Mouse (Mus musculus) heart, embryonic 10.5 days (tissue): Measurements from ENCODE around the gene Tpd52l1. TPM values are rescaled to one million over a fixed set of nuclear protein-coding genes. Genes with fewer than 3 reads are reported as not detected.
A peak's percentile ranks its signal among the peaks of the same experiment; 100 is the strongest.

Experiments
- DNase-seq: peaks from one replicate; pipeline ENCODE4 v3.0.0-alpha.2; 2017; ENCODE audit warnings: low spot score
- H3K27ac ChIP-seq: fragments of 300-500 bp; sonication (generic); 2 replicates; pipeline ENCODE4 v1.5.1; 2016; ENCODE audit warnings: mild to moderate bottlenecking
- H3K27me3 ChIP-seq: fragments of 300-500 bp; sonication (generic); 2 replicates; pipeline ENCODE4 v1.6.1; 2016; ENCODE audit warnings: mild to moderate bottlenecking; ENCODE audit not compliant: poor library complexity, insufficient read depth, severe bottlenecking
- H3K36me3 ChIP-seq: fragments of 300-500 bp; sonication (generic); 2 replicates; pipeline ENCODE4 v1.6.1; 2016; ENCODE audit warnings: mild to moderate bottlenecking, moderate library complexity
- H3K4me1 ChIP-seq: fragments of 300-500 bp; sonication (generic); 2 replicates; pipeline ENCODE4 v1.6.1; 2016; ENCODE audit warnings: mild to moderate bottlenecking
- H3K4me3 ChIP-seq: fragments of 300-500 bp; sonication (generic); 2 replicates; pipeline ENCODE4 v1.5.1; 2016; ENCODE audit warnings: mild to moderate bottlenecking, moderate library complexity
- H3K9me3 ChIP-seq: fragments of 300-500 bp; sonication (generic); 2 replicates; pipeline ENCODE4 v1.6.1; 2016; ENCODE audit warnings: mild to moderate bottlenecking, moderate library complexity
- WGBS: fragments of 180-500 bp; shearing (Covaris S2); methylation state at CpG from one replicate; pipeline ENCODE4 v1.1.7; 2016; 5-methylcytosine and 5-hydroxymethylcytosine counted together
- polyA plus RNA-seq: library from polyadenylated mRNA; unstranded; fragments of >200 nt; fragmentation: Nextera tagmentation; extraction: Ambion mirVana; gene quantifications from 2 replicates; pipeline ENCODE4 v1.2.1, GENCODE M21; 2016

Gene Tpd52l1
- polyA plus RNA-seq, 1 experiment from 2014 or later, result 24.7 TPM

DNA sequence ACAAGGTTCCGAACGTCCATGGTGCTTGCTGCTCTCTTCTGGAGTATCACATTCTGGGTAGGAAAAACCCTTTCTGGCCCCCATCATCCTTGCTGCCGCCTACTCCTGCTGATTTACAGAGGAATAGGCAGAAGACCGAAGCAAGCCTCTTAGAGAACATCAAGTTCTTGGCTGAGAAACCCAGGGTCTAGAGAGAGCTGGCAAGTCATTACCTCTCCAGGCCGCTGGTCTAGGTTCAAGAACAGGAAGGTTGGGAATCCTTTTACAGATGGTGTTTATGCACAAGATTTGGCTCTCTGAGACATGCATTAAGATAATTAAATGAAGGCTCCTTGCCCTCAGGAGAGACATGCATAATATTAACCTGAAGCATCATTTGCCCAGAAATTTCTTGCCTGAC is 127.3 kb downstream of the Tpd52l1 start:
- Histone ChIP-seq H3K9me3 (no peaks in the 10 kb centered on the region), H3K36me3 (peaks cover 45% of the 10 kb centered on the region), H3K4me1 (peaks cover 6% of the 10 kb centered on the region; the same call in 1 of the 2 replicates), H3K27me3 (no peaks in the 10 kb centered on the region), H3K27ac (no peak overlapping the region), H3K4me3 (no peak overlapping the region)
- 85% methylated on average over 5 of the region's 5 CpGs for WGBS
- no peak for DNase-seq

GRCm38 (mm10) chr10:31312865-31313848 is 132.6 kb downstream of the Tpd52l1 start, which contains the start of gene Hddc2:
Gene Hddc2 (plus strand): TSS chr10:31313383.
- no peaks in the 10 kb centered on the region for H3K27me3 ChIP-seq
- peaks cover 21% of the 10 kb centered on the region for H3K36me3 ChIP-seq
- peaks cover 6% of the 10 kb centered on the region; the same call in 1 of the 2 replicates for H3K4me1 ChIP-seq
- H3K27ac ChIP-seq, result peak within 1 kb of the TSS; percentile 97
- H3K9me3 ChIP-seq, result no peaks in the 10 kb centered on the region
- peak within 1 kb of the TSS; percentile 86 for H3K4me3 ChIP-seq
- WGBS, result 4% methylated on average over 44 of the region's 44 CpGs
- DNase-seq, result peak; percentile 94

GRCm38 (mm10) chr10:31307024-31307598 is 138.6 kb downstream of the Tpd52l1 start:
- H3K4me3 ChIP-seq, result no peak overlapping the region
- H3K4me1 ChIP-seq, result no peaks in the 10 kb centered on the region
- no peaks in the 10 kb centered on the region for H3K36me3 ChIP-seq
- H3K27ac ChIP-seq, result no peak overlapping the region
- no peaks in the 10 kb centered on the region for H3K27me3 ChIP-seq
- no peak for DNase-seq
- H3K9me3 ChIP-seq, result no peaks in the 10 kb centered on the region
- WGBS, result 25% methylated on average over 1 of the region's 1 CpGs

DNA sequence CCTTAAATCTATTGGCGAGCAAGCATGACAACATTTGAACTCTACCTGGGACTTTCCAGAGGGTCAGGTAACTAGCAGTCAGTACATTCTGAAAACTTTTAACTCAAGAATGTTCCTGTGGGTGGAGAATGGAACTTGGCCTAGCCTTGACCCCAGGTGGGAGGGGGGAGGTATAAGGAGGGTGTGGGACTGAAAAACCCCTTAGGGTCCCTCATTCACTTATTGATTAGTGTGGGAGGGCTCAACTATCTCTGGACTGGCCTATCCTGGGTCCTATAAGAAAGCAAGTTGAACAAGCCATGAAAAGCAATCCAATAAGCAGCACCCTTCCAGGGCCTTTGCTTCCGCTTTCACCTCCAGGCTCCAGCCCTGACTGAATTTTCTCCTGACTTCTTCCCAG is 142.3 kb downstream of the Tpd52l1 start:
- 92% methylated on average over 2 of the region's 2 CpGs for WGBS
- Histone ChIP-seq H3K4me1 (no peaks in the 10 kb centered on the region), H3K36me3 (no peaks in the 10 kb centered on the region), H3K27me3 (no peaks in the 10 kb centered on the region), H3K9me3 (no peaks in the 10 kb centered on the region), H3K27ac (no peak overlapping the region), H3K4me3 (no peak overlapping the region)
- DNase-seq, result no peak

DNA sequence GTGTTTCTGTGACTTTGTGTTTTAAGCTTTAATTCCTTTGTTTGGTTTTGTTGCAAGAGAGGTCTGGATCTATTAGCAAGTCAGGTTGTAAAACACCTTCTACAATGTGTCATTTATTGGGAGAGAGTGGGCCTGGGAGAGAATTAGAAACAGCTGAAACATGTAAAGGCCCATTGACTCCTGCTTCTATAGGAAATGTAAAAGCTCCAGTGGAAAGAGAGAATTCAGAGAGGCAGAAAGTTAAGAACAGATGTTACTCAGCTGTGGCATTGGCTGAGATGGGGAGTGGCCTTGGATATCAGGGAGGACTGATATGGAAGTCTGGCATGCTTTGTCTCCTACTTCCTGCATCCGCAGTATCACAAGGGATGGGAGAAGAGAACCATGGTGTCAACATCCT is 145.5 kb downstream of the Tpd52l1 start:
- H3K9me3 ChIP-seq, result no peaks in the 10 kb centered on the region
- no peak for DNase-seq
- H3K4me3 ChIP-seq, result no peak overlapping the region
- H3K27ac ChIP-seq, result no peak overlapping the region
- no peaks in the 10 kb centered on the region for H3K27me3 ChIP-seq
- WGBS, result 52% methylated on average over 1 of the region's 1 CpGs
- H3K4me1 ChIP-seq, result no peaks in the 10 kb centered on the region
- no peaks in the 10 kb centered on the region for H3K36me3 ChIP-seq

- H3K27me3 ChIP-seq, result no peaks in the 10 kb centered on the region
- no peak for DNase-seq
- H3K4me1 ChIP-seq, result no peaks in the 10 kb centered on the region
- no peak overlapping the region for H3K27ac ChIP-seq
- H3K36me3 ChIP-seq, result no peaks in the 10 kb centered on the region
- H3K9me3 ChIP-seq, result no peaks in the 10 kb centered on the region
- WGBS, result 37% methylated on average over 6 of the region's 6 CpGs
- H3K4me3 ChIP-seq, result no peak overlapping the region
Measured at GRCm38 (mm10) chr10:31298921-31299574, 146.7 kb downstream of the Tpd52l1 start.

DNA sequence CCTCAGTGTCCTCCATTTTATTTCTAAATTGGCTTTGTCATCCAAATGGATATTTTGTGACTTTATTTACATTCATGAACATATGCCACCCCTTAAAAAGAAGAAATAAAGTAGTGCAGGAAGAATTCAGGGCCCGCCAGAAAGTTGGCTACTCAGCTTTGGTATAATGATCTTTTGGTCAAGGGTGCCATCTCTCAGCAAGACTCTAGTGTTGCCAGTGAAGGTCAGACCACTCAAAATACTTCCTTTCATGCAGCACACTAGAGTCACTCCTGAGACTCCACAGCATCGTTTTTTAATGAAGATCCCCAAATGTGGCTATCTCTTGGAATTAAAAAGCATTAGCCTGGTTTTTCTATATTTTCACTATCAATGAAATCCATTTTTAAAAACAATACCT is 147.5 kb downstream of the Tpd52l1 start:
- Histone ChIP-seq H3K9me3 (no peaks in the 10 kb centered on the region), H3K4me1 (no peaks in the 10 kb centered on the region), H3K4me3 (no peak overlapping the region), H3K36me3 (no peaks in the 10 kb centered on the region), H3K27ac (no peak overlapping the region), H3K27me3 (no peaks in the 10 kb centered on the region)
- no peak for DNase-seq
- WGBS, result 35% methylated on average over 2 of the region's 2 CpGs

DNA sequence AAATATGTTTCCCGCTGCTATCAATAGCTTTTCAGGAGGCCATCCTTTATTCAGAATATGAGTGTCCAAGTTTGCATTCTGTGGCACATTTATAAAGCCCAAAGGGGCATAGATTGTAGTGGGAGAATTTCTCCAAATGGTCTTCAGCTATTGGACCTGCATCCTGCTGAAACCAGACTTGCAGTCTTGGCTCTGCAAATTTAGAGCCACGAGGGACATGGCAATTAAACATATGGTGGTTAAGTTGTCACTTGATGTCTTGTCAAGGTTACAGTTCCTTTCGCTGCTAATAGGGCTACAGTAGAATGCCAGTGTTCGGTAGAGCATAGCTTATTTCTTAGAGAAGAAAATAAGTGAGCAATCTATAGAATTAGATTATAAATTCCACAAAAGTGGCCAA is 148.7 kb downstream of the Tpd52l1 start:
- WGBS, result 79% methylated on average over 4 of the region's 4 CpGs
- no peaks in the 10 kb centered on the region for H3K27me3 ChIP-seq
- no peak overlapping the region for H3K4me3 ChIP-seq
- no peaks in the 10 kb centered on the region for H3K36me3 ChIP-seq
- DNase-seq, result no peak
- H3K27ac ChIP-seq, result no peak overlapping the region
- H3K9me3 ChIP-seq, result no peaks in the 10 kb centered on the region
- no peaks in the 10 kb centered on the region for H3K4me1 ChIP-seq

GRCm38 (mm10) chr10:31296458-31296857 is 149.3 kb downstream of the Tpd52l1 start:
- DNase-seq, result no peak
- 56% methylated on average over 1 of the region's 1 CpGs for WGBS

DNA sequence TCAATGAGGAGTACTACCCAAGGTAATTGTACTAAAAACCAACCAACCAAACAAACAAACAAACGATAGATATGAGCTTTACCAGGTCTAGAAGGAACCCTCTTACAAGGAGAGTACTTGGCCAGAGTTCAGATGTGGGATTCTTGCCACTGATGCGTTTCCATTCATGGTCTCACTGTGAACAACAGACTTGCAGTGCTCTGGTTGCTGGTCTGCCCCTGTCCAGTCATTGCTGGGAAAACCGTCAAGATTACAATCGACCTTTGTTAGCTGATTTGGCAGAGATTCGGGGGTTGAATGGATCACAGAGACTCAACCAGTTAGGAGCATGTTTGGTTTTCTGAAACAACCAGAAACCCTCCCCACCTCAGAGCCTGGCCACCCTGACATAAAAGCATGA is 150.1 kb downstream of the Tpd52l1 start:
- no peak for DNase-seq
- H3K27me3 ChIP-seq, result no peaks in the 10 kb centered on the region
- H3K9me3 ChIP-seq, result no peaks in the 10 kb centered on the region
- 59% methylated on average over 5 of the region's 5 CpGs for WGBS
- H3K4me3 ChIP-seq, result no peak overlapping the region
- no peaks in the 10 kb centered on the region for H3K36me3 ChIP-seq
- H3K4me1 ChIP-seq, result no peaks in the 10 kb centered on the region
- H3K27ac ChIP-seq, result no peak overlapping the region

More at GRCm38 (mm10) chr10:31296458-31296857, 149.3 kb downstream of the Tpd52l1 start:
- Histone ChIP-seq H3K4me3 (no peak overlapping the region), H3K9me3 (no peaks in the 10 kb centered on the region), H3K4me1 (no peaks in the 10 kb centered on the region), H3K27ac (no peak overlapping the region), H3K36me3 (no peaks in the 10 kb centered on the region), H3K27me3 (no peaks in the 10 kb centered on the region)

GRCm38 (mm10) chr10:31288697-31289390 is 156.9 kb downstream of the Tpd52l1 start:
- H3K9me3 ChIP-seq, result no peaks in the 10 kb centered on the region
- H3K4me1 ChIP-seq, result no peaks in the 10 kb centered on the region
- no peaks in the 10 kb centered on the region for H3K27me3 ChIP-seq
- WGBS, result 92% methylated on average over 4 of the region's 4 CpGs
- no peak overlapping the region for H3K27ac ChIP-seq
- H3K4me3 ChIP-seq, result no peak overlapping the region
- no peaks in the 10 kb centered on the region for H3K36me3 ChIP-seq
- DNase-seq, result no peak

GRCm38 (mm10) chr10:31287787-31288186 is 158.0 kb downstream of the Tpd52l1 start:
- H3K4me3 ChIP-seq, result no peak overlapping the region
- no peaks in the 10 kb centered on the region for H3K9me3 ChIP-seq
- H3K36me3 ChIP-seq, result no peaks in the 10 kb centered on the region
- H3K4me1 ChIP-seq, result no peaks in the 10 kb centered on the region
- DNase-seq, result no peak
- no peaks in the 10 kb centered on the region for H3K27me3 ChIP-seq
- no peak overlapping the region for H3K27ac ChIP-seq
